Mouse (Mus musculus): ENCODE results near the gene Tbx19. TPM values are rescaled to one million over a fixed set of nuclear protein-coding genes. Genes with fewer than 3 reads are reported as not detected.

The Tbx19 gene
- polyA plus RNA-seq, 1 experiment, result 0.08 TPM

GRCm38 (mm10) chr1:165133858-165134257 lies 26.7 kb downstream of the Tbx19 start:
- no peaks in the 10 kb centered on the region for H3K4me1 ChIP-seq (ENCODE audit: control insufficient read depth, insufficient read depth, insufficient read length, low read length)
- 50% methylated on average over 2 of the region's 2 CpGs for WGBS

GRCm38 (mm10) chr1:165133279-165133678 lies 27.3 kb downstream of the Tbx19 start:
- no peaks in the 10 kb centered on the region for H3K4me1 ChIP-seq (ENCODE audit: control insufficient read depth, insufficient read depth, insufficient read length, low read length)
- H3K27ac ChIP-seq (ENCODE audit: insufficient read depth, low read depth, low read length), result no peak overlapping the region
- H3K4me3 ChIP-seq (ENCODE audit: low read depth, low read length), result no peak overlapping the region
- 69% methylated on average over 5 of the region's 5 CpGs for WGBS
- TF ChIP-seq CTCF (IDR thresholded peaks at IDR 0.05; ENCODE audit: extremely low read depth, insufficient read length, insufficient replicate concordance, low read depth, low read length) (no peak), POLR2A (IDR thresholded peaks at IDR 0.05; ENCODE audit: low read depth, low read length) (no peak)
- no peaks in the 10 kb centered on the region for H3K27me3 ChIP-seq (ENCODE audit: control insufficient read depth, insufficient read depth, low read length)
- H3K36me3 ChIP-seq (ENCODE audit: control insufficient read depth, insufficient read depth, low read length), result no peaks in the 10 kb centered on the region

More at GRCm38 (mm10) chr1:165133858-165134257, 26.7 kb downstream of the Tbx19 start:
- Histone ChIP-seq H3K27ac (ENCODE audit: insufficient read depth, low read depth, low read length) (no peak overlapping the region), H3K36me3 (ENCODE audit: control insufficient read depth, insufficient read depth, low read length) (no peaks in the 10 kb centered on the region), H3K27me3 (ENCODE audit: control insufficient read depth, insufficient read depth, low read length) (no peaks in the 10 kb centered on the region), H3K4me3 (ENCODE audit: low read depth, low read length) (no peak overlapping the region)
- TF ChIP-seq POLR2A (IDR thresholded peaks at IDR 0.05; ENCODE audit: low read depth, low read length), result no peak
- no peak for TF ChIP-seq CTCF (IDR thresholded peaks at IDR 0.05; ENCODE audit: extremely low read depth, insufficient read length, insufficient replicate concordance, low read depth, low read length)

GRCm38 (mm10) chr1:165132187-165132877 lies 28.2 kb downstream of the Tbx19 start:
- TF ChIP-seq POLR2A (IDR thresholded peaks at IDR 0.05; ENCODE audit: low read depth, low read length), result no peak
- TF ChIP-seq CTCF (IDR thresholded peaks at IDR 0.05; ENCODE audit: extremely low read depth, insufficient read length, insufficient replicate concordance, low read depth, low read length), result no peak
- Histone ChIP-seq H3K27ac (ENCODE audit: insufficient read depth, low read depth, low read length) (no peak overlapping the region), H3K27me3 (ENCODE audit: control insufficient read depth, insufficient read depth, low read length) (no peaks in the 10 kb centered on the region), H3K4me1 (ENCODE audit: control insufficient read depth, insufficient read depth, insufficient read length, low read length) (no peaks in the 10 kb centered on the region), H3K36me3 (ENCODE audit: control insufficient read depth, insufficient read depth, low read length) (no peaks in the 10 kb centered on the region), H3K4me3 (ENCODE audit: low read depth, low read length) (no peak overlapping the region)
- 69% methylated on average over 14 of the region's 14 CpGs for WGBS

- TF ChIP-seq POLR2A (IDR thresholded peaks at IDR 0.05; ENCODE audit: low read depth, low read length) (no peak), CTCF (IDR thresholded peaks at IDR 0.05; ENCODE audit: extremely low read depth, insufficient read length, insufficient replicate concordance, low read depth, low read length) (no peak)
- 52% methylated on average over 5 of the region's 5 CpGs for WGBS
These were observed 31.0 kb downstream of the Tbx19 start for GRCm38 (mm10) chr1:165129573-165129972.

GRCm38 (mm10) chr1:165121096-165121495 lies 39.5 kb downstream of the Tbx19 start:
- Histone ChIP-seq H3K27ac (ENCODE audit: insufficient read depth, low read depth, low read length) (no peak overlapping the region), H3K36me3 (ENCODE audit: control insufficient read depth, insufficient read depth, low read length) (no peaks in the 10 kb centered on the region), H3K27me3 (ENCODE audit: control insufficient read depth, insufficient read depth, low read length) (no peaks in the 10 kb centered on the region), H3K4me3 (ENCODE audit: low read depth, low read length) (no peak overlapping the region), H3K4me1 (ENCODE audit: control insufficient read depth, insufficient read depth, insufficient read length, low read length) (no peaks in the 10 kb centered on the region)
- 42% methylated on average over 7 of the region's 7 CpGs for WGBS
- TF ChIP-seq POLR2A (IDR thresholded peaks at IDR 0.05; ENCODE audit: low read depth, low read length), result no peak
- no peak for TF ChIP-seq CTCF (IDR thresholded peaks at IDR 0.05; ENCODE audit: extremely low read depth, insufficient read length, insufficient replicate concordance, low read depth, low read length)

More at GRCm38 (mm10) chr1:165129573-165129972, 31.0 kb downstream of the Tbx19 start:
- Histone ChIP-seq H3K4me1 (ENCODE audit: control insufficient read depth, insufficient read depth, insufficient read length, low read length) (no peaks in the 10 kb centered on the region), H3K36me3 (ENCODE audit: control insufficient read depth, insufficient read depth, low read length) (no peaks in the 10 kb centered on the region), H3K4me3 (ENCODE audit: low read depth, low read length) (no peak overlapping the region), H3K27me3 (ENCODE audit: control insufficient read depth, insufficient read depth, low read length) (no peaks in the 10 kb centered on the region), H3K27ac (ENCODE audit: insufficient read depth, low read depth, low read length) (no peak overlapping the region)

GRCm38 (mm10) chr1:165120349-165120898 lies 40.1 kb downstream of the Tbx19 start:
- no peak overlapping the region for H3K27ac ChIP-seq (ENCODE audit: insufficient read depth, low read depth, low read length)
- WGBS, result 20% methylated on average over 21 of the region's 21 CpGs
- H3K4me3 ChIP-seq (ENCODE audit: low read depth, low read length), result no peak overlapping the region
- H3K27me3 ChIP-seq (ENCODE audit: control insufficient read depth, insufficient read depth, low read length), result no peaks in the 10 kb centered on the region
- H3K36me3 ChIP-seq (ENCODE audit: control insufficient read depth, insufficient read depth, low read length), result no peaks in the 10 kb centered on the region
- no peaks in the 10 kb centered on the region for H3K4me1 ChIP-seq (ENCODE audit: control insufficient read depth, insufficient read depth, insufficient read length, low read length)
- TF ChIP-seq CTCF (IDR thresholded peaks at IDR 0.05; ENCODE audit: extremely low read depth, insufficient read length, insufficient replicate concordance, low read depth, low read length) (peak; percentile 90), POLR2A (IDR thresholded peaks at IDR 0.05; ENCODE audit: low read depth, low read length) (no peak)

GRCm38 (mm10) chr1:165119760-165120159 lies 40.8 kb downstream of the Tbx19 start:
- H3K36me3 ChIP-seq (ENCODE audit: control insufficient read depth, insufficient read depth, low read length), result no peaks in the 10 kb centered on the region
- no peak overlapping the region for H3K4me3 ChIP-seq (ENCODE audit: low read depth, low read length)
- no peaks in the 10 kb centered on the region for H3K27me3 ChIP-seq (ENCODE audit: control insufficient read depth, insufficient read depth, low read length)
- WGBS, result 35% methylated on average over 9 of the region's 9 CpGs
- no peak overlapping the region for H3K27ac ChIP-seq (ENCODE audit: insufficient read depth, low read depth, low read length)
- H3K4me1 ChIP-seq (ENCODE audit: control insufficient read depth, insufficient read depth, insufficient read length, low read length), result no peaks in the 10 kb centered on the region
- no peak for TF ChIP-seq POLR2A (IDR thresholded peaks at IDR 0.05; ENCODE audit: low read depth, low read length)
- TF ChIP-seq CTCF (IDR thresholded peaks at IDR 0.05; ENCODE audit: extremely low read depth, insufficient read length, insufficient replicate concordance, low read depth, low read length), result no peak

Measured in small intestine, adult 2 months (tissue).